Mouse (Mus musculus): Measurements from ENCODE around the gene Gm35315.
"Not testable (repeated sequence)": the region's sequence is repeated elsewhere in the genome, so short reads cannot be mapped to it uniquely, and the experiment has no call there.

Gm35315 gene

GRCm38 (mm10) chr5:110102429-110102828 is 8.2 kb upstream of the Gm35315 start:
- in situ Hi-C loops (cut with MboI, MseI) = loop anchor here (5.0 to 10.0 kb wide), 4 partner anchors 48 to 550 kb away; partner anchors contain the start of gene Gm15446

GRCm38 (mm10) chr5:110101716-110102347 is 7.6 kb upstream of the Gm35315 start:
- in situ Hi-C loops (cut with MboI, MseI) = loop anchor here (5.0 to 10.0 kb wide), 4 partner anchors 47 to 550 kb away; partner anchors contain the start of gene Gm15446

GRCm38 (mm10) chr5:110100921-110101631 is 6.9 kb upstream of the Gm35315 start:
- in situ Hi-C loops (cut with MboI, MseI) = loop anchor here (5.0 to 10.0 kb wide), 4 partner anchors 46 to 549 kb away; partner anchors contain the start of gene Gm15446

- in situ Hi-C loops (cut with MboI, MseI) = loop anchor here (5.0 to 10.0 kb wide), 4 partner anchors 45 to 548 kb away; partner anchors contain the start of gene Gm15446
Measured at GRCm38 (mm10) chr5:110099656-110100580, 5.7 kb upstream of the Gm35315 start, which contains the start of gene Plcxd1. Plcxd1 (plus strand) TSS chr5:110099969.

GRCm38 (mm10) chr5:110098991-110099477 is 4.8 kb upstream of the Gm35315 start:
- in situ Hi-C loops (cut with MboI, MseI) = no loop called here

GRCm38 (mm10) chr5:110094847-110095213 is 610 bp upstream of the Gm35315 start:
- in situ Hi-C loops (cut with MboI, MseI) = no loop called here

- in situ Hi-C loops (cut with MboI, MseI) = no loop called here
Measured at GRCm38 (mm10) chr5:110091546-110091945, 2.7 kb downstream of the Gm35315 start.

- in situ Hi-C loops (cut with MboI, MseI) = no loop called here
Measured at GRCm38 (mm10) chr5:110086161-110086866, 7.9 kb downstream of the Gm35315 start.

GRCm38 (mm10) chr5:110082961-110083360 is 11.3 kb downstream of the Gm35315 start:
- in situ Hi-C loops (cut with MboI, MseI) = no loop called here

GRCm38 (mm10) chr5:110072413-110072812 is 21.8 kb downstream of the Gm35315 start, which contains the start of gene Gm17655:
Gm17655 (minus strand) TSS chr5:110072513.
- in situ Hi-C loops (cut with MboI, MseI) = not testable (repeated sequence)

GRCm38 (mm10) chr5:110057637-110058408 is 36.4 kb downstream of the Gm35315 start:
- in situ Hi-C loops (cut with MboI, MseI) = loop anchor here (10.0 kb wide), 1 partner anchor 47 kb away; the partner anchor contains the start of gene Gtpbp6
